Mouse (Mus musculus) cerebellum, adult (tissue): ENCODE data around the gene Shank2.

ENCODE experiments used
- ATAC-seq: cut with Nextera tagmentation; 2 replicates; pipeline ENCODE4 v1.9.2; 2017; ENCODE audit warnings: mild to moderate bottlenecking, moderate library complexity, mixed read lengths; ENCODE audit not compliant: insufficient number of reproducible peaks, low FRiP score, low TSS enrichment

The Shank2 gene

GRCm38 (mm10) chr7:144207100-144207499, 205.4 kb downstream of the Shank2 start:
- no peak for ATAC-seq

DNA sequence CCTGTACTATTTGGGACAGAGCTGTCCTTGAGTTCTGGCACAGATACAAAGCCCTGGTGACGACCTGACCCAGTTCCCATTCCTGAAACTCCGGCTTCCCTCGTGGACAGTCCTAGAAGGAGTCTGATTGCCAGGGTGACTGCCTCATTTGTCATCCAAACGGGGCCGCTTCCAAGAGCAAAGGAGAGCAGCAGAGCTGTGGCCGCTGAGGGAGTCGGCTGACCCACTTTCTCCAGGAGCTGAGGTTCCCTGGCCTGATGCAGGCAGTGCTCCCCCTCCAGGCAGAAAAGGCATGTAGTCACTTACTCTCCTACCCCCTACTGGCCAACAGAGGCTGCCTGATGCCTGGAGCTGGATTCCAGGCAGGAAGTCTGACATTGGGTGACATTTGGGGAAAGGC, 206.1 kb downstream of the Shank2 start:
- peak; percentile 90 for ATAC-seq

DNA sequence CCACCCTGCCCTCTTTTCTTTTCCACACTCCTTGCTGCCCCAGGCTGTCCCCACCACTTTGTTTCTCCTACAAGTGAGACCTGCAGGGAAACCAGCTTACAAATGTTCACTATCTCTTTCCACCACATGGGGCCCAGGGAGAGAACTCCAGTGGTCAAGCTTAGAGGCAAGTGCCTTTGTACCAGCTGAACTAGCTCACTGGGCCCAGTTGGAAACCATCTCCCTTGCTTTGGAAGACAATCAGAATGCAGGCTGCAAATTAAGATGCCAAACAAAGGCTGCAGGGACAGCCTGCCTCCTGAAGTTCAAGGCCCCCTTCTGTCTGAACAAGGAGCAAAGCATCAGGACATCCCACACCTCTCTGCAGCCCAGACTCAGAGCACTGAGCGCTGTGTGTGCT, 206.9 kb downstream of the Shank2 start:
- no peak for ATAC-seq

DNA sequence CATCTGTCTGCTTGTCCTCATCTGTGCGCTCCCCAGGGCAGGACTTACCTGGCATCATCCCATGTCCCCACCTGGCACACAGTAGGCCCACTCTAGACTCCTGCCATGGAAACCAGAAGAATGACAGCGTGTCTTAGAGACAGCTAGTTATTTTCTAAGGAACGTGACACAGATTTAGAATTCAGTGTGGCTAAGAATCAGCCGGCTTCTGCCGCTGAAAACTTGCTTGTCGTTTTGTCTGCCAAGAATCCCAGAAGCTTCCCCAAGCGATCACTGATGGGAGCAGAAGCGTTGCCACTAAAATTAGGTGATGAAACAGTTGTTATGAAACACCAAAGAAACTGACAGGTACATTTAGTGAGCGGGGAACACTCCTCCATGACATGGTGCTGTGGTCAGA, 208.8 kb downstream of the Shank2 start:
- ATAC-seq, result no peak

- ATAC-seq, result no peak
Observed at GRCm38 (mm10) chr7:144212694-144213093, 211.0 kb downstream of the Shank2 start.

DNA sequence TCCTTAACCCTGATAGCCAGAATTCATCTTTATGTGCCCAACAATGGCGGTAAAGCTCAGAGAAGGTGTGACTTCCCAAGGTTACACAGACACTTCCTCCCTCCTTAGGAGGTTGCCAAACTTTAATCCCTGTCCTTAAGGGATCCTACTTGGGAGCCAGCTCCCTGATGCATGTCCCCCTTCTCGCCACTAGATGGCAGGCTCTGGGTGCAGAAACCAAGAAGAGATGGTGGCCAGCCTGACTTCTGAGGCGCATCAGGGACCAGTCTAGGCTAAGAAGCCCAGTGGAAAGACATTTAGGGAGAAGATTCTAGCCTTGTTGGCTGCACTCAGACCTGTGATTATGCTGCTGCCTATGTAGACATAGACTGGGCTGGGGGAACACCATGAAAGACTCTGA, 215.5 kb downstream of the Shank2 start:
- peak; percentile 73; the same call in 1 of the 2 replicates for ATAC-seq

DNA sequence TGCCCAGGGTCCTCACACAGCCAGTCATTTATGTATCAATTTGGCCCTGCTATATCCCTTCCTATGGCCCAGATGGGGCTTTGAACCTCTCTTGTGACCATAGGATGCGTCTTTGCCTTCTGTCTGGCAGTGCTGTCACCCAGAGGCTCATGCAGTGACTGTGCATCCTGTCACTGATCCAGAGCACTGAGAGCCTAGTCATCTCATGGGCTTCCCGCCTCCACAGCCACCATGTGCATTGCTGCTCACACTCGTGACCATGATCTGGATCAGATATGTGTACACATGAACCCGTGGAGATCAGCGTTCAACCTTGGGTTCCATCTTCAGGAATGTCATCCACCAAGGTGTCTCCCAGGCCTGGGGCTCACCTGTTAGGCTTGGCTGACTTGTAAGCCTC, 227.0 kb downstream of the Shank2 start:
- no peak for ATAC-seq

GRCm38 (mm10) chr7:144229421-144229820, 227.7 kb downstream of the Shank2 start:
- ATAC-seq, result no peak

DNA sequence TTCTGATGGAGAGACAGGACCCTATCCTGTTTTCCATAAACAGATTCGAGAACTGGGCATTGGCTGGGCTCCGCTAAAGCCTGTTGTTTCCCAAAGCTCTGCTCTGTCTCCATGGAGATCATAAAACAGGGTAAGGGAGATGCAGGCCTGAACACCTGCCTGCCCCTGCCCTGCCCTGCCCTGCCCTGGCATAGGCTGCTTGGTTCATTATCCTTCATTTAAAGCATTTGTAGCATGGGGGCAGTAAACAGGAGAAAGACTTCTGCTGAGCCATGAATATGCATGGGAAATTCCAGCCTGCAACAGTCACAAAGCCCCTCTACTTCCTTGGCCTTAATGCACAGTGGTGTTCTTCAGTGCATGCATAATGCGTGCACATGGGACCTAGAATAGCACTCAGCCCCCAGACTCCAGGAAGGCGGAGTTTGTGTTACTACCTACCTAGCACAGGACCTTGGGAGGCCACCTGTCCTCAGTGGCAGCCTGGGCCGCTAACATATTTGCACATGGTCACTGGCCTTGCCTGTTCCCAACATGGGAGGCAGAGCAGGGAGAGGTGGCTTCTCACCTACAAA, 230.5 kb downstream of the Shank2 start:
- ATAC-seq, result no peak

DNA sequence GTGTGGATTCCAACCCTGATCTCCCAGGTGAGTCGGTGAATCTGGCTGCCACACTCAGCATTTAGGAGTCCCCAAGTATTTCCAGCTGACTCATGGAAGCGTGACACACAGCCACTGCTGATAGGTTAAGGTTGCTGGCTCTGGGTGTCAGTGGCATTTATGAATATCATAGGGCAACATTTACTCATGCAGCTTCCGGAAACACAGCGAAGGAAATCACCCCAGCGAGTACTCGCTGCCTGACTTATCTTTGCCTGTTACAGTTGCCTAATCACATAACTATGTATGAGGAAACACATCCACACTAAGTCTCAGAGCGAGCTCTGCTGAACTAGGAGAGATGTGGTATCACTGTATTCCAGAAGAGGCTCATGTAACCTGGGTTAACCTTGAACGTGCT, 231.8 kb downstream of the Shank2 start:
- no peak for ATAC-seq

DNA sequence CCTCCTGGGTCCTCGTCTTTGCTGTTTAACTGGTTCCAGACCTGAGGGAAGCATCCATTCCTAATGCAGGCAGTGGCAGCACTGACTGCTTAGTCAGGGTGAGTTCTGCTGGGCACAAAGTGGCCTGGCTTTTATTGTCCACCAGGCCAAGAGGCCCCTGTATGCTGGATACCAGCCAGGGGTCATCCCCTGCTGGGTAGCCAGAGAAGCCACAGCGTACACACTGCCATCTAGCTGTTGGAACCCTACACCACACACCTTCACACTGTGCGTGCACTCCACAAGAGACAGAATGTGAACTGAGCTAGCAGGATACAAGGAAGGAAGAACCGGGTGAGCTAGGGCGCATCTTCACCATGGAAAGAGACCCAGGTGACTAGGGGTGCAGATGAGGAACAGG, 233.1 kb downstream of the Shank2 start:
- no peak for ATAC-seq

GRCm38 (mm10) chr7:144235523-144235922, 233.8 kb downstream of the Shank2 start:
- ATAC-seq, result no peak

DNA sequence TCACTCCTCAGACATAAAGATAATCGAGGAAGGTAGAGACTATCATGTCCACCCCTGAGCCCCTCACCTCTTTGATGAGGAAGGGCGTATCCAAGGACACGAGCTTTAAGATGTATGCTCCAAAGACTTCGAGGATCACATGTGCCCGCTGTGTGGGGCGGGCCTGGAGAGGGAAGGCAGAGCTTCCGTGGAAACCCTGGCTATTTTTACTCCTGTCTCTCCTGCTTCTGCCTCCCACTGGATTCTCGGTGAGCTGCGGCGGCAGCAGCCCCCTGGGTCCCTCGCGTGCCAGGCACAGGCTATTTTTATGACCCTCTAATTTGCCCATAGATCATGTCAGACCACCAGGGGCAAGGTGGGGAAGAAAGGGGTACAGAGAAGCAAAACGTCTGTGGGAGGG, 235.1 kb downstream of the Shank2 start:
- no peak for ATAC-seq

GRCm38 (mm10) chr7:144238409-144238808, 236.7 kb downstream of the Shank2 start:
- no peak for ATAC-seq

DNA sequence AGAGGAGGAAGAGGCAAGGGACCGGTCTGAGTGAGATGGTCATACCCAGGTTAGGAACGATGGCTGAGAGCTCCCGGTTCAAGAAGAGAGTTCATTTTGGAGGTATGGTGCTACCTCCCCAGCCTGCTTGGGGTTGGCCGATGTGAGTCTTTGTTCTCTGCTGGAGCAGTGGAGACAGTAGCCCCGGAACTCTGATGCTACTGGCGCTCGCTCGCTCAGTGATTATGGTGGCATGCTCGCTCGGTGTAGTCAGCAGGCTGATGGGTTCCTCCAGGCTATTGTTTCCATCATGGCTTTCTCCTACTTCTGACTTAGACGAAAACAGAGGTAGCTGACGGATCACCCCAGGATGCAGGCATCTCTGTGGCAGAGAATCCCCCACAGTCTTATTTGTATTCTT, 237.3 kb downstream of the Shank2 start:
- no peak for ATAC-seq

- ATAC-seq, result no peak
Observed at GRCm38 (mm10) chr7:144239571-144240370, 238.0 kb downstream of the Shank2 start.

DNA sequence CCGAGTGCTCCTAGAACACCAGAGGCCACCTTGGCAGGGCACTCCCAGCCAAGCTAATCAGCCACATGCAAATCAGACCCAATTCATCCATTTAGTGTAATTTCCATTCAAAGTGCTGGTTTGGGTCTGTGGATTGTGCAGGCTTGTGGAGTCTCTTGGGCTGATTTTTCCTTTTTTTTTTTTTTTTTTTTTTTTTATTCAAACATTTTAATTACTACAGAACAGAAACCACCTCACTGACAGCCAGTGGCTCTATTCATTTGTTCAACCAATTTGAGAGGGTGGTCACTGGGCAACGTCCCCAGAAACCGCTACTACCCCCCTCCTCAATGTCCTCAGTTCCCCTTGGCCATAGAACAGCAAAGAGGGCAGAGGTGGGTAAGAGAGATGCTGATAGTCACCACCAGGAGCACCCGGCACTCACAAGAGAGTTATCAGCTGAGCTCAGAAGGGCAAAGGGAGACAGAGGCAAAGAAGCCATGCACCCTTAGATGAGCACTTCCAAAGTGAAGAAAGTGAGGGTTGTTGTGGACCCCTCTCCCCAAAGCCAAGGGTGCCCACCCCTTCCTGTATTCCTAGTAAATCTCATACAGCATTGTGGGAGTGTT, 239.1 kb downstream of the Shank2 start:
- ATAC-seq, result no peak

DNA sequence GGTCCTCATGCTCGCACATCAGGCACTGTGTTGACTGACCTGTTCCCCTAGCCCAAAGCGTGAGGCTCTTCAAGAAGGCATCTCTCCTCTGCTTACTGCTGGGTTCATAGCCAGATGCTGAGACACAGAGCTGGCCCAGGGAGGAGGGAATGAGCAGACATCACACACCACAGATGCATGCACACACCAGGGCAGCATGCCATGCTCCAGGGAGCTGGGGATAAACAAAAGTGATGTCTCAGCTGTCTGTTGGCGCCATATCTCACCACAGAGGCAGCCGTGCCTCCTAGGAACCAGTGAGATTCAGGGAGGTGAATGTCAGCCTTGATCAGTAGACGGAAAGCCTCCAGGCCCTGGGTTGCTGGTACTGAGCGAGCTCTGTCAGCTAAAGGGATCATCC, 242.5 kb downstream of the Shank2 start:
- no peak for ATAC-seq

DNA sequence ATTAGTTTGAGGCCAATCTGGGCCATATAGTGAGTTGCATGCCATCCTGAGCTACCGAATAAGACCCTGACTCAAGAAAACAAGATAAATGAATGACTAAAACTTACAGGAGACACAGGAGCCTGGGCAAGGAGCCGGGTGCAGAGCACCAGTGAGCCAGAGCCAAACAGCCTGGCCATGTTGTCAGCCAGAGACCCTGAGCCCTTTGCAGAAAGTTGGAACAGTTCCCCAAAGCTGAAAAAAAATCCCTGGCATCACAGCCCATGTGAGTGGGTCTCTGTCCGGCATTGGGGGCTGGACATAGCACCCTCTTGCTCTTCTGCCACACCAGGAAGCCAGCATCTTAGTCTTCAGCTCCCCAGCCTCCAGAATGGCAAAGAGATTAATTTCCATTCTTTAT, 244.5 kb downstream of the Shank2 start:
- no peak for ATAC-seq

- ATAC-seq, result no peak
Observed at GRCm38 (mm10) chr7:144248686-144249422, 247.1 kb downstream of the Shank2 start.

- ATAC-seq, result no peak
Observed at GRCm38 (mm10) chr7:144250791-144251190, 249.1 kb downstream of the Shank2 start.
